Mouse (Mus musculus) forebrain, postnatal 0 days (tissue): Measurements from ENCODE around the gene Dstyk. TPM values are rescaled to one million over a fixed set of nuclear protein-coding genes. Genes with fewer than 3 reads are reported as not detected.
"Not testable (repeated sequence)": the region's sequence is repeated elsewhere in the genome, so short reads cannot be mapped to it uniquely, and the experiment has no call there.

ENCODE experiments used
- ATAC-seq: fragments of 200-750 bp; cut with Nextera tagmentation; 2 replicates; pipeline ENCODE4 v1.8.0; 2017; ENCODE audit warnings: mild to moderate bottlenecking, moderate library complexity
- DNase-seq: peaks from one replicate; pipeline ENCODE4 v3.0.0-alpha.2; 2015
- H3K27ac ChIP-seq: fragments of 300-500 bp; sonication (generic); 2 replicates; pipeline ENCODE4 v1.5.1; 2014; ENCODE audit warnings: low read depth, mild to moderate bottlenecking, antibody characterized with exemption, low read length, moderate library complexity, mixed read lengths
- H3K27me3 ChIP-seq: fragments of 300-500 bp; sonication (generic); 2 replicates; pipeline ENCODE4 v1.6.1; 2014; ENCODE audit warnings: mild to moderate bottlenecking, low read length, mixed read lengths; ENCODE audit not compliant: insufficient read depth
- H3K36me3 ChIP-seq: fragments of 300-500 bp; sonication (generic); 2 replicates; pipeline ENCODE4 v1.6.1; 2014; ENCODE audit warnings: mild to moderate bottlenecking, moderate library complexity; ENCODE audit not compliant: insufficient read depth
- H3K4me1 ChIP-seq: fragments of 300-500 bp; sonication (generic); 2 replicates; pipeline ENCODE4 v1.6.1; 2014; ENCODE audit warnings: antibody characterized with exemption; ENCODE audit not compliant: insufficient read depth
- H3K4me2 ChIP-seq: fragments of 300-500 bp; sonication (generic); 2 replicates; pipeline ENCODE4 v1.6.1; 2014; ENCODE audit warnings: low read depth, mild to moderate bottlenecking, moderate library complexity
- H3K4me3 ChIP-seq: fragments of 300-500 bp; sonication (generic); 2 replicates; pipeline ENCODE4 v1.5.1; 2014; ENCODE audit warnings: low read depth, low read length, mixed read lengths
- H3K9ac ChIP-seq: fragments of 300-500 bp; sonication (generic); 2 replicates; pipeline ENCODE4 v1.6.1; 2014; ENCODE audit warnings: mild to moderate bottlenecking
- H3K9me3 ChIP-seq: fragments of 300-500 bp; sonication (generic); 2 replicates; pipeline ENCODE4 v1.6.1; 2016; ENCODE audit warnings: low read length
- CTCF ChIP-seq: sonication (generic); IDR thresholded peaks from 2 replicates; pipeline ENCODE4 v1.5.1; 2016; ENCODE audit warnings: antibody characterized with exemption, control low read depth, low read depth
- WGBS: fragments of 180-500 bp; shearing (Covaris S2); extraction: QIAGEN DNeasy Blood & Tissue Kit; methylation state at CpG from one replicate; pipeline ENCODE4 v1.1.7; 2014; 5-methylcytosine and 5-hydroxymethylcytosine counted together
- polyA plus RNA-seq: library from polyadenylated mRNA; unstranded; fragments of >200 nt; fragmentation: Nextera tagmentation; extraction: Ambion mirVana; gene quantifications from 2 replicates; pipeline ENCODE4 v1.2.1, GENCODE M21; 2015
- total RNA-seq: library from RNA; depleted of rRNA; stranded (reverse); fragments of >200 nt; gene quantifications from 2 replicates; pipeline ENCODE4 v1.2.3, GENCODE M21; 2014

The Dstyk gene
- total and polyA plus RNA-seq, 2 experiments from 2014 or later, result 6.0 to 18.9 TPM

GRCm38 (mm10) chr1:132469519-132469918, 52.2 kb downstream of the Dstyk start:
- H3K36me3 ChIP-seq, result peaks cover 18% of the 10 kb centered on the region
- no peak overlapping the region for H3K9ac ChIP-seq
- no peaks in the 10 kb centered on the region for H3K4me1 ChIP-seq
- no peaks in the 10 kb centered on the region for H3K9me3 ChIP-seq
- TF ChIP-seq CTCF, result peak; percentile 6; the same call in 1 of the 2 replicates
- 95% methylated on average over 7 of the region's 7 CpGs for WGBS
- no peak overlapping the region for H3K4me2 ChIP-seq
- no peak for ATAC-seq
- H3K4me3 ChIP-seq, result no peak overlapping the region
- no peak for DNase-seq
- H3K27ac ChIP-seq, result no peak overlapping the region
- H3K27me3 ChIP-seq, result no peaks in the 10 kb centered on the region

GRCm38 (mm10) chr1:132470031-132470430, 52.7 kb downstream of the Dstyk start:
- H3K4me2 ChIP-seq, H3K4me1 ChIP-seq, H3K27me3 ChIP-seq, H3K9ac ChIP-seq, DNase-seq, H3K4me3 ChIP-seq, ATAC-seq, H3K27ac ChIP-seq, H3K9me3 ChIP-seq: not testable (repeated sequence)
- WGBS, result 90% methylated on average over 1 of the region's 1 CpGs
- peaks cover 12% of the 10 kb centered on the region for H3K36me3 ChIP-seq

GRCm38 (mm10) chr1:132471032-132471431, 53.7 kb downstream of the Dstyk start:
- Histone ChIP-seq H3K9me3 (no peaks in the 10 kb centered on the region), H3K27me3 (no peaks in the 10 kb centered on the region), H3K4me1 (0 out of 2 replicates have a peak, but pooled peaks cover 3% of the 10 kb centered on the region), H3K4me3 (no peak overlapping the region), H3K36me3 (peaks cover 3% of the 10 kb centered on the region; the same call in 1 of the 2 replicates), H3K9ac (no peak overlapping the region), H3K4me2 (no peak overlapping the region), H3K27ac (no peak overlapping the region)
- no peak for TF ChIP-seq CTCF
- ATAC-seq (no peak), DNase-seq (no peak)
- WGBS, result 88% methylated on average over 2 of the region's 2 CpGs

GRCm38 (mm10) chr1:132471499-132471898, 54.1 kb downstream of the Dstyk start:
- ATAC-seq (no peak), DNase-seq (no peak)
- Histone ChIP-seq H3K27ac (no peak overlapping the region), H3K4me1 (0 out of 2 replicates have a peak, but pooled peaks cover 3% of the 10 kb centered on the region), H3K4me2 (no peak overlapping the region), H3K27me3 (no peaks in the 10 kb centered on the region), H3K9me3 (no peaks in the 10 kb centered on the region), H3K4me3 (no peak overlapping the region), H3K9ac (no peak overlapping the region), H3K36me3 (no peaks in the 10 kb centered on the region)
- 92% methylated on average over 5 of the region's 5 CpGs for WGBS
- TF ChIP-seq CTCF, result no peak

- whole genome bisulfite sequencing, result 58% methylated on average over 5 of the region's 5 CpGs
- ATAC-seq (no peak), DNase-seq (peak; percentile 36)
- Histone ChIP-seq H3K4me1 (0 out of 2 replicates have a peak, but pooled peaks cover 3% of the 10 kb centered on the region), H3K9me3 (no peaks in the 10 kb centered on the region), H3K9ac (no peak overlapping the region), H3K36me3 (no peaks in the 10 kb centered on the region), H3K27ac (no peak overlapping the region), H3K4me3 (no peak overlapping the region), H3K4me2 (no peak overlapping the region), H3K27me3 (no peaks in the 10 kb centered on the region)
- peak; percentile 67 for TF ChIP-seq CTCF
Measured at GRCm38 (mm10) chr1:132472537-132472936, 55.2 kb downstream of the Dstyk start.

GRCm38 (mm10) chr1:132474496-132474895, 57.1 kb downstream of the Dstyk start:
- H3K9ac ChIP-seq, result no peak overlapping the region
- no peak for TF ChIP-seq CTCF
- no peak for DNase-seq
- H3K36me3 ChIP-seq, result no peaks in the 10 kb centered on the region
- H3K9me3 ChIP-seq, result no peaks in the 10 kb centered on the region
- ATAC-seq, result no peak
- H3K27ac ChIP-seq, result no peak overlapping the region
- no peaks in the 10 kb centered on the region for H3K27me3 ChIP-seq
- H3K4me2 ChIP-seq, result no peak overlapping the region
- H3K4me1 ChIP-seq, result peaks cover 10% of the 10 kb centered on the region; the same call in 1 of the 2 replicates
- no peak overlapping the region for H3K4me3 ChIP-seq
- 69% methylated on average over 1 of the region's 1 CpGs for WGBS

- no peaks in the 10 kb centered on the region for H3K36me3 ChIP-seq
- peak overlapping the region; percentile 68 for H3K27ac ChIP-seq
- H3K27me3 ChIP-seq, result no peaks in the 10 kb centered on the region
- DNase-seq (no peak), ATAC-seq (peak; percentile 46)
- H3K9ac ChIP-seq, result peak overlapping the region; percentile 76
- H3K9me3 ChIP-seq, result no peaks in the 10 kb centered on the region
- H3K4me2 ChIP-seq, result peak overlapping the region; percentile 73
- H3K4me1 ChIP-seq, result peaks cover 10% of the 10 kb centered on the region; the same call in 1 of the 2 replicates
- no peak for TF ChIP-seq CTCF
- WGBS, result 5% methylated on average over 9 of the region's 9 CpGs
- H3K4me3 ChIP-seq, result peak overlapping the region; percentile 73
Measured at GRCm38 (mm10) chr1:132476575-132476927, 59.2 kb downstream of the Dstyk start.
